Mouse (Mus musculus): ENCODE data around the gene Ltk. TPM values are rescaled to one million over a fixed set of nuclear protein-coding genes. Genes with fewer than 3 reads are reported as not detected.

The Ltk gene
- 0.13 TPM in 1 of 2 replicates, not detected in the other for polyA plus RNA-seq (2014; fragmentation: Nextera tagmentation; extraction: Ambion mirVana)

GRCm38 (mm10) chr2:119760251-119760650 is at the start of gene Ltk:
Gene Ltk (minus strand): TSS chr2:119760431.
- no peaks in the 10 kb centered on the region for H3K9me3 ChIP-seq (ENCODE audit: control insufficient read depth, low read length)
- H3K4me1 ChIP-seq (ENCODE audit: control insufficient read depth, insufficient read depth, low read length), result peaks cover 10% of the 10 kb centered on the region
- no peak within 1 kb of the TSS for H3K4me2 ChIP-seq (ENCODE audit: low read depth)
- no peak within 1 kb of the TSS for H3K9ac ChIP-seq (ENCODE audit: low read length)
- no peak within 1 kb of the TSS for H3K4me3 ChIP-seq (ENCODE audit: low read depth, low read length)
- H3K27me3 ChIP-seq (ENCODE audit: control insufficient read depth, insufficient read depth, low read length), result peaks cover 49% of the 10 kb centered on the region
- ATAC-seq (ENCODE audit: insufficient read depth, low FRiP score, low TSS enrichment) (no peak), DNase-seq (ENCODE audit: low spot score) (peak; percentile 10)
- H3K27ac ChIP-seq (ENCODE audit: low read depth, low read length), result no peak within 1 kb of the TSS
- peaks cover 5% of the 10 kb centered on the region; the same call in 1 of the 2 replicates for H3K36me3 ChIP-seq (ENCODE audit: control insufficient read depth, insufficient read depth, low read length)
- WGBS, result 11% methylated on average over 9 of the region's 9 CpGs

- Histone ChIP-seq H3K4me1 (ENCODE audit: control insufficient read depth, insufficient read depth, low read length) (peaks cover 13% of the 10 kb centered on the region), H3K4me3 (ENCODE audit: low read depth, low read length) (no peak overlapping the region), H3K9me3 (ENCODE audit: control insufficient read depth, low read length) (no peaks in the 10 kb centered on the region), H3K36me3 (ENCODE audit: control insufficient read depth, insufficient read depth, low read length) (no peaks in the 10 kb centered on the region), H3K4me2 (ENCODE audit: low read depth) (no peak overlapping the region), H3K27me3 (ENCODE audit: control insufficient read depth, insufficient read depth, low read length) (no peaks in the 10 kb centered on the region), H3K9ac (ENCODE audit: low read length) (no peak overlapping the region), H3K27ac (ENCODE audit: low read depth, low read length) (no peak overlapping the region)
- no peak for DNase-seq (ENCODE audit: low spot score)
- 18% methylated on average over 4 of the region's 4 CpGs for WGBS
- ATAC-seq (ENCODE audit: insufficient read depth, low FRiP score, low TSS enrichment), result no peak
Measured at GRCm38 (mm10) chr2:119808881-119809280, 48.6 kb upstream of the Ltk start.

- Histone ChIP-seq H3K4me3 (ENCODE audit: low read depth, low read length) (no peak overlapping the region), H3K27me3 (ENCODE audit: control insufficient read depth, insufficient read depth, low read length) (no peaks in the 10 kb centered on the region), H3K27ac (ENCODE audit: low read depth, low read length) (no peak overlapping the region), H3K9me3 (ENCODE audit: control insufficient read depth, low read length) (no peaks in the 10 kb centered on the region), H3K36me3 (ENCODE audit: control insufficient read depth, insufficient read depth, low read length) (no peaks in the 10 kb centered on the region), H3K9ac (ENCODE audit: low read length) (no peak overlapping the region), H3K4me1 (ENCODE audit: control insufficient read depth, insufficient read depth, low read length) (peaks cover 17% of the 10 kb centered on the region), H3K4me2 (ENCODE audit: low read depth) (no peak overlapping the region)
- WGBS, result 23% methylated on average over 4 of the region's 4 CpGs
- DNase-seq (ENCODE audit: low spot score) (no peak), ATAC-seq (ENCODE audit: insufficient read depth, low FRiP score, low TSS enrichment) (no peak)
Measured at GRCm38 (mm10) chr2:119808438-119808837, 48.2 kb upstream of the Ltk start.

- no peak overlapping the region for H3K4me3 ChIP-seq (ENCODE audit: low read depth, low read length)
- no peaks in the 10 kb centered on the region for H3K36me3 ChIP-seq (ENCODE audit: control insufficient read depth, insufficient read depth, low read length)
- no peaks in the 10 kb centered on the region for H3K27me3 ChIP-seq (ENCODE audit: control insufficient read depth, insufficient read depth, low read length)
- no peak overlapping the region for H3K4me2 ChIP-seq (ENCODE audit: low read depth)
- H3K9ac ChIP-seq (ENCODE audit: low read length), result no peak overlapping the region
- no peaks in the 10 kb centered on the region for H3K9me3 ChIP-seq (ENCODE audit: control insufficient read depth, low read length)
- no peak for ATAC-seq (ENCODE audit: insufficient read depth, low FRiP score, low TSS enrichment)
- DNase-seq (ENCODE audit: low spot score), result no peak
- 54% methylated on average over 8 of the region's 8 CpGs for WGBS
- H3K27ac ChIP-seq (ENCODE audit: low read depth, low read length), result no peak overlapping the region
- H3K4me1 ChIP-seq (ENCODE audit: control insufficient read depth, insufficient read depth, low read length), result peaks cover 28% of the 10 kb centered on the region
Measured at GRCm38 (mm10) chr2:119805536-119805935, 45.3 kb upstream of the Ltk start.

- no peak overlapping the region for H3K9ac ChIP-seq (ENCODE audit: low read length)
- no peak overlapping the region for H3K27ac ChIP-seq (ENCODE audit: low read depth, low read length)
- ATAC-seq (ENCODE audit: insufficient read depth, low FRiP score, low TSS enrichment), result no peak
- peaks cover 34% of the 10 kb centered on the region for H3K4me1 ChIP-seq (ENCODE audit: control insufficient read depth, insufficient read depth, low read length)
- 33% methylated on average over 9 of the region's 9 CpGs for whole genome bisulfite sequencing
- H3K36me3 ChIP-seq (ENCODE audit: control insufficient read depth, insufficient read depth, low read length), result no peaks in the 10 kb centered on the region
- DNase-seq (ENCODE audit: low spot score), result no peak
- H3K9me3 ChIP-seq (ENCODE audit: control insufficient read depth, low read length), result no peaks in the 10 kb centered on the region
- no peak overlapping the region for H3K4me3 ChIP-seq (ENCODE audit: low read depth, low read length)
- no peak overlapping the region for H3K4me2 ChIP-seq (ENCODE audit: low read depth)
- no peaks in the 10 kb centered on the region for H3K27me3 ChIP-seq (ENCODE audit: control insufficient read depth, insufficient read depth, low read length)
Measured at GRCm38 (mm10) chr2:119804776-119805175, 44.5 kb upstream of the Ltk start.

- Histone ChIP-seq H3K9ac (ENCODE audit: low read length) (peak overlapping the region; percentile 27; the same call in 1 of the 2 replicates), H3K4me1 (ENCODE audit: control insufficient read depth, insufficient read depth, low read length) (peaks cover 34% of the 10 kb centered on the region), H3K27ac (ENCODE audit: low read depth, low read length) (no peak overlapping the region), H3K9me3 (ENCODE audit: control insufficient read depth, low read length) (no peaks in the 10 kb centered on the region), H3K4me3 (ENCODE audit: low read depth, low read length) (no peak overlapping the region), H3K27me3 (ENCODE audit: control insufficient read depth, insufficient read depth, low read length) (no peaks in the 10 kb centered on the region), H3K4me2 (ENCODE audit: low read depth) (no peak overlapping the region), H3K36me3 (ENCODE audit: control insufficient read depth, insufficient read depth, low read length) (no peaks in the 10 kb centered on the region)
- no peak for ATAC-seq (ENCODE audit: insufficient read depth, low FRiP score, low TSS enrichment)
- no peak for DNase-seq (ENCODE audit: low spot score)
- 41% methylated on average over 5 of the region's 5 CpGs for WGBS
Measured at GRCm38 (mm10) chr2:119804275-119804628, 44.0 kb upstream of the Ltk start.

GRCm38 (mm10) chr2:119803618-119804274 is 43.5 kb upstream of the Ltk start:
- no peaks in the 10 kb centered on the region for H3K27me3 ChIP-seq (ENCODE audit: control insufficient read depth, insufficient read depth, low read length)
- ATAC-seq (ENCODE audit: insufficient read depth, low FRiP score, low TSS enrichment) (no peak), DNase-seq (ENCODE audit: low spot score) (no peak)
- H3K4me3 ChIP-seq (ENCODE audit: low read depth, low read length), result no peak overlapping the region
- H3K4me2 ChIP-seq (ENCODE audit: low read depth), result no peak overlapping the region
- no peaks in the 10 kb centered on the region for H3K9me3 ChIP-seq (ENCODE audit: control insufficient read depth, low read length)
- peaks cover 32% of the 10 kb centered on the region for H3K4me1 ChIP-seq (ENCODE audit: control insufficient read depth, insufficient read depth, low read length)
- 27% methylated on average over 6 of the region's 6 CpGs for WGBS
- H3K9ac ChIP-seq (ENCODE audit: low read length), result peak overlapping the region; percentile 27; the same call in 1 of the 2 replicates
- H3K27ac ChIP-seq (ENCODE audit: low read depth, low read length), result no peak overlapping the region
- H3K36me3 ChIP-seq (ENCODE audit: control insufficient read depth, insufficient read depth, low read length), result no peaks in the 10 kb centered on the region

- H3K4me3 ChIP-seq (ENCODE audit: low read depth, low read length), result no peak overlapping the region
- peaks cover 30% of the 10 kb centered on the region for H3K4me1 ChIP-seq (ENCODE audit: control insufficient read depth, insufficient read depth, low read length)
- DNase-seq (ENCODE audit: low spot score), result peak; percentile 50
- H3K27ac ChIP-seq (ENCODE audit: low read depth, low read length), result no peak overlapping the region
- H3K9ac ChIP-seq (ENCODE audit: low read length), result no peak overlapping the region
- no peak overlapping the region for H3K4me2 ChIP-seq (ENCODE audit: low read depth)
- ATAC-seq (ENCODE audit: insufficient read depth, low FRiP score, low TSS enrichment), result peak; percentile 48
- no peaks in the 10 kb centered on the region for H3K9me3 ChIP-seq (ENCODE audit: control insufficient read depth, low read length)
- H3K27me3 ChIP-seq (ENCODE audit: control insufficient read depth, insufficient read depth, low read length), result no peaks in the 10 kb centered on the region
- H3K36me3 ChIP-seq (ENCODE audit: control insufficient read depth, insufficient read depth, low read length), result no peaks in the 10 kb centered on the region
- 36% methylated on average over 10 of the region's 10 CpGs for WGBS
Measured at GRCm38 (mm10) chr2:119802767-119803617, 42.8 kb upstream of the Ltk start.

Data from neural tube, embryonic 11.5 days (tissue).